Comparison of ENCODE assay signal across 11 mouse cellular contexts in the genomic region with DNA sequence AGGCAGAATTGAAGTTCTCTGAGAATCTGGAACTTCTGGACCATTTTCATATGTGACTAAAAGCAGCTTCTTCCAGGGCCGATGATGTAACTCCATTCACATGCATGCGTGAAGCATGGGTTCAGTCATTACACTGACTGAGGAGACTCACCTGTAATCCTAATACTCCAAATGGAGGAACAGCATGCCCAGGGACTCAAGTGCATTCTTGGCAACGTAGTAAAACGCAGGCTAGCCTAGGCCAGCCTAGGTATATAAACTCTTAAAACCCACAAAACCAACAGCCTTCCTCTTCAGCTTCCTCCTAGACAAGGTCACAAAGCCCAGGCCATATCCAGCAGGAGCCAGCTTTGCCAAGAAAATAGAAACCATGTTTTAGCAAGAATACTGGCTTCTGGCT.
"Had no signal": no experiment of that assay in that cellular context is flagged by ENCODE, and none has a peak within 500 bp of the region (broad histone marks: within the 10 kb centered on the region; RNA-seq: fewer than 3 reads in every experiment).

No protein-coding gene starts in this region.

- H3K27ac ChIP-seq: kidney, postnatal 0 days; limb, embryonic 15.5 days; liver, embryonic 12.5 days; midbrain, embryonic 13.5 days; neural tube, embryonic 15.5 days had no signal

- H3K27me3 ChIP-seq: limb, embryonic 15.5 days; liver, embryonic 12.5 days; neural tube, embryonic 15.5 days had no signal

- H3K36me3 ChIP-seq: limb, embryonic 15.5 days; liver, embryonic 12.5 days; midbrain, embryonic 13.5 days; neural tube, embryonic 15.5 days had no signal

- H3K9ac ChIP-seq: limb, embryonic 15.5 days; liver, embryonic 12.5 days; midbrain, embryonic 13.5 days; neural tube, embryonic 15.5 days had no signal

- H3K9me3 ChIP-seq: limb, embryonic 15.5 days; liver, embryonic 12.5 days; midbrain, embryonic 13.5 days; neural tube, embryonic 15.5 days had no signal

- DNase-seq: kidney, adult 11 months; kidney, adult 9 months; kidney, postnatal 36 days; right cerebral cortex, adult 18-20 months; right cerebral cortex, postnatal 25 days had no signal

- ATAC-seq: inflammation-experienced regulatory T-cells, adult 6 months; liver, embryonic 12.5 days; midbrain, embryonic 13.5 days had no signal

- H3K4me2 ChIP-seq: limb, embryonic 15.5 days; liver, embryonic 12.5 days; midbrain, embryonic 13.5 days; neural tube, embryonic 15.5 days had no signal

- H3K4me3 ChIP-seq: limb, embryonic 15.5 days; liver, embryonic 12.5 days; midbrain, embryonic 13.5 days; neural tube, embryonic 15.5 days had no signal

- H3K4me1 ChIP-seq: limb, embryonic 15.5 days; midbrain, embryonic 13.5 days; neural tube, embryonic 15.5 days had no signal
